Mouse (Mus musculus): ENCODE measurements around the gene Arhgap44. TPM values are rescaled to one million over a fixed set of nuclear protein-coding genes. Genes with fewer than 3 reads are reported as not detected.

Gene Arhgap44
- not detected for total RNA-seq (2023)

GRCm38 (mm10) chr11:65162767-65163120 is at the start of gene Arhgap44:
TSS of gene Arhgap44 (minus strand) at chr11:65162961.

GRCm38 (mm10) chr11:65159791-65160190 is 3.0 kb downstream of the Arhgap44 start, which contains the start of gene 1700086D15Rik:
TSS of gene 1700086D15Rik (minus strand) at chr11:65159891.

GRCm38 (mm10) chr11:64978720-64979488 is 183.9 kb downstream of the Arhgap44 start, which contains the start of gene Elac2:
TSS of gene Elac2 (plus strand) at chr11:64979038.

Other genes with a start within 250 kb of the Arhgap44 start
- gene Elac2, start 183.9 kb downstream of the Arhgap44 start, total RNA-seq (2023) = 10 to 100 TPM; 29.2 to 30.3 TPM
- not detected for gene 1700086D15Rik, start 3.1 kb downstream of the Arhgap44 start, total RNA-seq (2023)
- not detected for gene Myocd, start 107.0 kb upstream of the Arhgap44 start, total RNA-seq (2023)